Mouse (Mus musculus) urinary bladder, postnatal 14 days (tissue): ENCODE results near the gene Mpig6b.

Source experiments
- DNase-seq: peaks from one replicate; pipeline ENCODE4 v3.0.0; 2021; ENCODE audit warnings: low spot score

Gene Mpig6b

DNA sequence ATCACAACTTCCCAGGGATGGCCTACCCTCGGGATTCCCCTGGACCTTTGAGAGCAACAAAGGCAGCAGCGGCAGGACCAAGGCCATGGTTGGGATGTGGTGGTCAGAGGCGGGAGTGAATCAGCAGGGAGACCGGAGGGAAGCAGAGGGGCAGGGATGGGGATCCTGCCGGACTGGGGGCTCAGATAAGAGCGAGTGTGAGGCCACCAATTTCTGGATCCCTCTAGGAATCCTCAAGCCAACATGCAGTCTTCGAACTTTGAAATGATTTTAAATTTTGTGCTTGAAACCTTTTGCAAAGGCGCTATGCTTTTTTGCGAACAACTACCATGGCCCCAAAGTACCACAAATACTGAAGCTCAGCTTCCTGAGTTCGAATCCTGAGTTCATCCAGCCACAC lies at the start of gene Mpig6b:
TSS of gene Mpig6b (minus strand) at position 101 of the 400 bp plus-strand sequence.
- DNase-seq = no peak

DNA sequence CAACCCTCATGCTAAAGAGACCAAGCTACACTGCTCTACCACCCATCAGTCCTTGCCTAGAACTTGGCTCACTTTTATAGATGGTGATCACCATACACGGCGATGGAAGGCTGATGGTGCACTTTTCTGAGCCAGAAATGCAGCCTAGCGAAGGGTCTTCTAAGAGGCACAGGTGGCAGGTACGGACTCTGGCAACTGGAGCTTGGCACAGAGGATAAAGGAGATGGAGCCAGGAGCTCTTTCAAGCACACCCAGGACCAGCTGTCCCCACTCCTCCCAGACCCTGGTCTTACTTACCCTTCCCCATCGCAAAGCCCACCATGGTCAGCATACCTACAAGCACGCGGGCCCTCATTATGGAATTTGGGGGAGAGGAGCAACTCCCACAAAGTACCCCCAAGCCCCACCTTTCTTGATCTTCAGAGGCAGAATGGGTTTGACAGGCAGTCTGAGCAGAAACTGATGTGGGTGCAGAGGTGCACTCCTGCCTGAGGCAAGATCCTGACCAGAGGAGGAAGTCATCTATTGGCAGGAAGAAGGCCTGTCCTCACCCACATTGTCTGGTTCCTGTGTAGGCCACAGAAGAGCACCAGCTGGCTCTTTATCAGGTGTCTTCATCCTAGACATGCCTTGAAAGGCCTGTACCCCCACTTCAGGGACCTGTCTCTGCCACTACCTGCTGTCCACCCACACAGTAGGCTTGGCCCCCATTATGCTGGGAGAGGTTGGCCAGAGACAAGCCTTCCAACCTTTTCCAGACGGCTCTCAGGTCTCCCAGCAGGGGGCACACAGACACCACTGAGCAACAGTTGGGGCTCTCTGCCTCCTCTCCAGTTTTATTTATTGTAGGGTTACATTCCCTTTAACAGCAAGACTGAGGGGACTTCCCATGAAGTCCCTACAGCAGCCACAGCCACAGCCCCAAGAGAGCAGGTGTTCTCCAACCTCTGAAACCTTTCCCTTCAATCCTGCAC lies 49.3 kb upstream of the Mpig6b start, which contains the start of gene Ly6g5b:
TSS of gene Ly6g5b (minus strand) at position 383 of the 974 bp plus-strand sequence.
- DNase-seq = no peak

DNA sequence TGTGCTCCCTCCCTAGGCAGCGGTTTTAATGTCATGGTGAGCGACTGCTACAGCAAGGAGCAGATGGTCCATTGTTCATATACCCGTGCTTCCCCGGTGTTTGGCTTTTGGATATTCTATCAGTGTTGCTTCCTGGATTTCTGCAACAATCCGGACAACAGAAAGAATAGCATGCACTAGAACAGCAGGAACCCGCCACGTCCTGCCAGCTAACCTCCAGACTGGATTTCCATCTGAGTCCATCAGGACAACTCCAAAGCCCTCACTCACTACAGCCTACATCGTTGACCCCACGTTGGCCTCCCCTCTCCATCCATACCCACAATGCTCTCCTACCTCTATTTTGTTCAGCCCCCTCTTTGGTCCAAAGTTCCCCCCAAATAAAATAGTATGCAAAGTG lies 45.8 kb upstream of the Mpig6b start:
- DNase-seq = no peak

DNA sequence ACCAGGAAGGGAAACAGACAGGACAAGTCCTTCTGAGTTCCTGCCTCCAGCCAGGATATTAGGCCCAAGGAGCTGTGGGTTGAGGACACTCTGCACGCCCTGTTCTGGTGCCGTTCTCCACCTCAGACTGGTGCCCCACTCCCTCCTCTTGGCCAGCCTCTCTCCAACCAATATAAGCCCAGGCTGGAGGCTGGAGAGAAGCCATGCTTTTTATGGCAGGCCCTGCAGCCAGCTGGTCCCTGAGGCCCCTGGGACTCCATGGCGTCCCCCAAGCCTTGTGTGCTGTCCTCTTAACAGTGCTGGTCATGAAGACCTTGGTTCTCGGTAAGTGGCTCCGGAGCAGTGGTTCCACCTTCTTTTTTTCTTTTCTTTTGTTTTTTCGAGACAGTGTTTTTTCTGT lies 42.1 kb upstream of the Mpig6b start, which contains the start of gene Ly6g5c:
TSS of gene Ly6g5c (plus strand) at position 183 of the 400 bp plus-strand sequence.
- DNase-seq = no peak

DNA sequence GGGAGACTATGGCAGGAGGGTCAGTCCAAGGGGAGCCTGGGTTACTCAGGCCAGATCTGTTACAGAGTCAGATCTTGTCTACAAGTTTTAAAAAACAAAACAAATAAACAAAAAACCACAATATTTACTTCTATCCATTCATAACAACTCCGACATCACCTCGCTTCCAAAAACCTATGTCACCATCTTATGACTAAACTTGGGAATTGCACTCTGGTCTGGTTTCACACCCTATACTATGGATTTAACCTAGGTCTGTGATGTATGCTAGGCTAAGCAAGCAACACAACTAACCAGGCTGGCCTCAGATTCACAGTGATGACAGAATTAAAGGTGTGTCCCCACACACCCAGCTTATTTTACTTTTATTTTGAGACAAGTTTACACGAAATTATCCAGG lies 40.5 kb upstream of the Mpig6b start:
- no peak for DNase-seq

DNA sequence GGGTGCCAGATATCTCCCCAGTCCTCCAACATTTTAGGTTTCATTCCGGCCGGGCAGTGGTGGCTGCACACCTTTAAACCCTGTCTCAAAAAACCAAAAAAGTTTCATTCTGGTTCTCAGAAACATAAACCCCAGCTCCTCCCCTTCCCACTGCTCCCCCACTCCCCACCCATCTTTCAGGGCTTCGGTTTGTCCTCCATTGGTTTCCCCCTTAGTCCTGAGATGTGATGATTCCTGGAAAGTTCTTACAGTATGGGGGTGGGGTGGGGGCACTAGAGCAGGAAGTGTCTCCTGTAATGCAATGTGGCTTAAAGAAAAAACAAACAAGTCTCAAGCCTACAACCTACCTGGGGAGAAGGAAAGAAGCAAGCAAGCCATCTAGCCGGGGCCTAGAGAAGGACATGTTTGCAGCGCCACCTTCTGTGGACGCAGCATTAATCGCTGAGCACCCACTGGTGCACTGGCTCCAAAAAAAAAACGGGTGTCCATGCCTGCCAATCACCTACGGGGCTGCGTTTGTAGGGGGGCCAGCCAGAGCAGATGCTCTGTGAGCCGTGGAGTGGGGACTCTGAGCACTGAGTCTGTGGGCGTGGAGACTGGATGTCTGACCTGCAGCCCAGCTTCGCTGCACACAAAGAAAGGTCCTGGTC lies 39.9 kb upstream of the Mpig6b start:
- peak; percentile 53 for DNase-seq

DNA sequence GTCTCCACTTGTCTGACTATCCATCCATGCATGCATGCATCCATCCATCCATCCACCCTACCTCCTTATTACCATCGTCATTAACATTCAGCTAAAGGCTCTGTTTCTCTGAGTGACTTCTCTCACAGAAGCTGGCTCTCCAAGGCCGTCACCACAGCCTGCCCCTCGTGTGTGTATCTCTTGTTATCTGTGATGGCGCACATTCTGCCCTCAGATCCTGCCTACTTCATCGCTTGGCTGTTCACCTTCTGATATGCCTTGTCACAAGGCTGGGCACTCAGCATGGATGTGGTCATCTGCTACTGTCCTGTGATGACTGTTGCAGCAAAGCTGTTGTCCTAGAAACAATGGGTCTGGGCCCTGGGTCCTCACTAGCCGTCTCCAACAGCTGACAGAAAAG lies 38.8 kb upstream of the Mpig6b start:
- no peak for DNase-seq

DNA sequence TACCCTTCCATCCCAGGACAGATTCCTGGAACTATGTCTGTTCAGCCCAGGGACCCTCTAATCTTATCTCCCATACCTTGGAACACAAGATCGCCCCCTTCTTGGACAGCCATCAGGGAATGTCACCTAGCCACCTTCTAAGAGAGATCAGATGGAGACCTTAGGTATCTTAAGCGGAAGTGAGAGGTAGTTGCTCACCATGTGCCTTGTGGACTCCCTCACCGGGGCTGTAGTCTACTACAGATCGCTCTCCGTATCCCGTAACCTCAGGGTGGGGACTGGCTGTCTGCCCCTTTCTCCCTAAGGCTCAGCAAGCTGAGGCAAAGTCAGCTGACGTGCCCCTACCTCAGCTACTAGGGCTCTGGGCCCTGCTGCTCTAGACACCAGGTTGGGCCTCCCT lies 38.1 kb upstream of the Mpig6b start:
- no peak for DNase-seq

DNA sequence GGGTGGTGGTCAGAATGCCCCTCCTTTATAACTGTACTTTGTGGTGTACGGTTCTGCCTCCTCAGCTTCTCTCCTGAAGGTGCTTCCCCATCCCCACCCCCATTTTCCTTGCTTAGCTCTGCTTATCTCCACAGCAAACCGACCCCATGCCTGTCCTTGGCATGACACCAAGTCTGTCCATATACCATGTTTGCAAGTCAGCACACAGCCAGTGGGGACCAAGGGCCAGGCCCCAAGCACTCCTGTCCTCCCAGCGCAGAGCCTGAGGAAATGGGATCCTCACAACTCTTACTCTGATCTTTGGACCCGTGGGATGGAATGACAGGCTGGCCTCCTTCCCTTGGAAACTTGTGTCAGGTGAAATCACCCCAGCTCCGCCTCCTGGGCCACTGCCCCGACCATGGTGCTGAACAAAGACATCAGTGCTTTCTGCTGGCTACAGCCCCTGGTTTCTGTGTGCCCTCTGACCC lies 37.3 kb upstream of the Mpig6b start:
- DNase-seq = no peak

DNA sequence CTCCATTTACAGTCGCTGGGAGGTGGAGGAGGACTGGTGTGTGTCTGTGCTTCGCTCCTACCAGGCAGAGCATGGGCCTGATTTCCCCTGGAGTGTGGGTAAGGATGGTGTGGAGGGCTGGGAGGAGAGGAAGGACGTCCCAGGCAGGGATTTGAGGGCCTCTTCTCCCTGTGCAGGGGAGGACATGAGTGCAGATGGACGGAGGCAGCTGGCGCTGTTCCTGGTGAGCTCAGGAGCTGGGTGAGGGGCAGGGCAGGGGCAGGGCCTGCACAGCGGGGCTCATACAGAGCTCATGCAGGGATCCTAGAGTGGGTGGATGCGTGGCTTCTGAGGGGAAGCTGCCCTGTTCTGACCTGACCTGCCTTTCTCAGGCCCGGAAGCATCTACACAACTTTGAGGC lies 36.3 kb upstream of the Mpig6b start:
- no peak for DNase-seq

DNA sequence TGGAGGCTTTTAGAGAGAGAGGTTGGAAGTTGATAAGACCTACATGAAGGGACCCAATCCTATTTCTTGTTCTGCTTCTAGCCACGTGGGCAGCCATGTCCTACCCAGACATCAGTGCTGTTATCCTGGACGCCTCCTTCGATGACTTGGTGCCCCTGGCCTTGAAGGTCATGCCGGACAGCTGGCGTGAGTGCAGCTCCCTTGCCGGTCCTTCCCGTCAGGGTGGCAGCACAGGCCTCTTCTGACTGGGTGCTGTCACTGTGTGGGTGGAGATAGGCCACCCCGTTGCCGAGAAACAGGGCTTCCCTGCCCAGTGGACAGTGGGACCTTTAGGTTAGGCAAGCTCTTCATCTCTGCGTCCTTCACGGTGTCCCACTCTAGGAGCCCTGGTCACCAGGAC lies 35.2 kb upstream of the Mpig6b start:
- DNase-seq = no peak

DNA sequence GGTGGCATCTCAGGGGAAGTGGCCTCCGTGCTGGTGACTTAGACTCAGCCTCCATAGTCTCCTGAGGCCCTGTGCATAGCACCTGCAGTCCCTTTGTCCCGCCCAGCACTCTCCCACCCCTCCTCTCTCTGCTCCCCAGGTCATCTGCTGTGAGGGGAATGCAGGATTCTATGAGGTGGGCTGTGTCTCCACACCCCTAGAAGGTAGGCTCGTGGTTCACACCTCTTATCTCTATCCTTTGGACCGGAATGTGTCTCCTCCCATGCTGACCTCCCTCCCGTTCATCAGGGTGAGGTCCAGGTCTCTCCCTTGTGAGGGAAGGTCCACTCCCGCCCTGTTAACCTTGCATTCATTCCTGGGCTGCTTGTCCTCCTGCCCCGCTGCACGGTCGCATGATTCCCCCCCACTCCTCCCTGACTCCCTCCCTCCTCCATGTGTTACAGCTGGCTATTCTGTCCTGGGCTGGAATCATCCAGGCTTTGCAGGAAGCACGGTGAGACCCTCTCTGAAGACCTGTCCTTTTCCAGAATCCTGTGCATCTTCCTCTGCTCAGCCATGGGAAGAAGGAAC lies 34.3 kb upstream of the Mpig6b start:
- DNase-seq = no peak

DNA sequence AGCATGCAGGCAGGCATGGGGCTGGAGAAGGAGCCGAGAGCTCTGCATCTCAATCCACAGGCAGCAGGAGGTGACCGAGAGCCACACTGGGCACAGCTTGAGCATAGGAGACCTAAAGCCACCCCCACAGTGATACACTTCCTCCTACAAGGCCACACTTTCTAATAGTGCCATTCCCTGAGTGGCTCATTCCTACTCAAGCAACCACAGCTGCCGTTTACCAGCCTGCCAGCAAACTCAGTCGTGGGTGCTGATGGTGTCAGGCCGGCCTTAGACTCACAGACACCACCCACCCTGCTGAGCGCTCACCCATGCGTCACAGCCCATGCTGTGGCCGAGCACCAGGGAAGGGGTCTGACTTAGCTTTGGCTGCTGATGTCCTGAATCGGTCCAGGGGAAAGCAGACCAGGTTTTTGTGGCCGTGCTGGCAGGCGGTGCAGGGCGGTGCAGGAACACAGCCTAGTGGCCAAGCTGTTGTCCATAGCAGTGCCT lies 31.2 kb upstream of the Mpig6b start:
- no peak for DNase-seq

DNA sequence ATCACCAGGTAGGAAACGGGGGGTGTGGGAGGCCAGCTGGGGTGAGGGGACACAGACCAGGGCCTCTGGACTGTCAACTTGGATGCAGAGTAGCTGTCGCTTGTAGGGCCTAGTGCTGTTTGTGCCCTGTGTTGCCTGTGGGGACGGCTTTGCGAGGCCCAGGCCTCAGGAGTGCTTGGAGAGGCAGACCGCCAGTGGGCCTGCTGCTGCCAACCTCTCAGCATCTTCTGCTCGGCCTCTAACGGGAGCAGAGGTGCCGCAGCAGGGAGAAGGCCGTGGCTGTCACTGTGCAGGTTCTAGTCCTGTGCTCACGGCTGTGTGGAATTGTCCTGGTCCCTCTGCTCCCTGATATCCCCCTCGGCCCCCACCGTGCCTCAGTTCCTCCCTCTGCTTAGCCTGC lies 30.6 kb upstream of the Mpig6b start:
- DNase-seq = no peak

DNA sequence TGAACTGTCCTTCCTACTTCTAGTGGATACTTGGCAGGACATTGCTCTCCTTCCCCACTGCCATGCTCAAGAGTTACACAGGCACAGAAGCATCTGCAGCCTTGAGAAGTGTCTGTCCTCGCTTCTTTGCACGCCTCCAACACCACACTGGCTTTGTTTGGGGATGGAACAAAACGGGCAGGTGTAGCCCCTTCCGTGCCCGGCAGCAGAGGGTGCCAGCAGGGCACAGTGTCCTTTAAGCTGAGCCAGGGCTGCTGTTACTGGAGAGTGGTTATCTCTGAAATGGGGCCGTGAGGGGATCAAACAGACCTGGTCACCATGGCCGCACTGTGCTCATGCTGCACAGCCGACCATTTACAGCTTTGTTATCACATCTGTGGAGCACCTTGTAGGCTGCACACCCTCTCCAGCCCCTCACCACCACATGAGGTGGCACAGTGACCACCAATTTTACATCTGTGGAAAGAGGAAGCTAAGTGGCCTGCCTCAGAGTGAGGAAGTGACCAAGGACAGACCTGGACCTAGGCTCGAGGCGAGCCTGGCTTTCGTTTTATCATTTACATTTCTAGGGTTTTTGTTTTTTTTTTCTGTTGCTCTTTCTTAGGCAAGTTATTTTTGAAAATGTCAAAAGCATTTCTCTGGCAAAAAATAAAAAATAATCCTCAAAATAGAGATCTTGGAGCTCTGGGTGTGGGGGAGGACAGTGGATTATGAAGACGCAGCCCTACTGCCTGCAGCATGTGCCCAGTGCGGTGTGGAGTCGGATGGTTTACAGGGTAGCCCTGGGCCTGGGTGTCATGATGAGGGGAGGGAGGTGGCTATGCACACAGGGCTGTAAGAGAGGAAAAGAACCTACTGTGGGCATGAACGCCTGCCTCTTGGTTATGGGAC lies 28.7 kb upstream of the Mpig6b start:
- no peak for DNase-seq

DNA sequence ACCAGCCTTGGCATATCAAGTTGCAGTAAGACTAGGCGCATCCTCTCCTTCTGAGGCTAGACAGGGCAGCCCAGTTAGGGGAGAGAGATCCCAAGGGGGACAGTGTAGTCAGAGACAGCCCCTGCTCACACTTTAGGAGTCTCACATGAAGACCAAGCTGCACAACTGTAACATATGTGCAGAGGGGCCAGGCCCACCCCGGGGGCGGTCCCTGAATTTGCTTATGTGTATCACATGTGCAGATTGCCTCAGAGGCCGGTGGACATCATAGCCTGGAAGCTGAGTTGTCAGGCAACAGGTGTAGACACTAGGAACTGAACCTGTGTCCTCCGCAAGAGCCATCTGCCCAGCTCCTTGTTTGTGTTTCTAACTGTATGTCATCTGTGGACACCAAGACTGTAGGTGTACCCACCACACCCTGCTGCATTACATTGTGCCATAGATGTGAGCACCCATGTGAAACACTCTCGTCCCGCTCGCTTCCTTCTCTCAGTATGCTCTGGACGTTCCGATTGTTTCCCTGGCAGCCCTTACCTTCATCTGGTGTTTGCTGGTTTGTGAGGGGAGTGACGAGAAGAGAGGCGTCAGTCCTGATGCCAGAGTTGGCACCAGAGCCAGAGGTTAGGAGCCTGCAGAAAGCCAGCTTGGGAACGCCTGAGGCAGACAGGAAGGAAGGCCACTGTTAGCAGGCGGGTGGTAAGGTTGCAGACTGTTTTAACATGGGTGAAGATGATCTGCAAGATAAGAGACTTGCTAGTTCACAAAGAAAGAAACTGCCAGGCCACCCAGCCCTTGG lies 26.6 kb upstream of the Mpig6b start:
- DNase-seq = no peak

DNA sequence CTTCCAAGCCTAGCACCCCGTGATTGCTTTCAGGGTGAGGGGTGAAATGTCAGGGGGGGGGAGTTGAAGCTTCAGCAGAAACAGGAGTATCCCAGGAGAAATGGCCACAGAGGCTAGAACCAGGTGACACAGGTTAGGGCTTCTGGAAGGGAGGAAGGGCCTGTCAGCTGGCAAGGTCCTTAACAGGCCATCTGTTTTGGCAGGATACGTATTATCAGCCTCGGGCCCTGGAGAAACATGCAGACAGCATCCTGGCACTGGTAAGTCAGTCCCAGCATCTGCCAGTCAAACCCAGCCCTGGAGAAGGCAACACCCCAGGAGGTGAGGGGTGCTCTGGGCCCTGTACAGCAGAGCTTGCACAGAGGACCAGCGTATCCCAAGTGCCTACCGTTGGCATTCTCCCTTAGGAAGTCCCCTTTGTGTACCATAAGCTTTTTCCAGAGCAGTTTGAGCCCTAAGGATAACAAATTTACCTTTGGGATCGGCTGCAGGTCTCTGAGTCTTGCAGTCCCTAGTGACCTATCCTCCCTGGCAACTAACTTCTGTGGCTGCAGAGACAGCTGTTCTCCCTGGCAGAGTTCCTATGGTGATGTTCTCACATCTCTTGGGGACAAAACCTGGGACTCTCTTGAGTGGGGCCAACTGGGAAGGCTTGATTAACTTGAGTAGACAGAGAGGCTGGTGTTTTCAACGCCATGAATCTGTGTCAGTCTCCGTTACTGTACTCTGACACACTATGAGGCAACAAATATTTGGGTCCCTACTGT lies 24.4 kb upstream of the Mpig6b start:
- DNase-seq = no peak

DNA sequence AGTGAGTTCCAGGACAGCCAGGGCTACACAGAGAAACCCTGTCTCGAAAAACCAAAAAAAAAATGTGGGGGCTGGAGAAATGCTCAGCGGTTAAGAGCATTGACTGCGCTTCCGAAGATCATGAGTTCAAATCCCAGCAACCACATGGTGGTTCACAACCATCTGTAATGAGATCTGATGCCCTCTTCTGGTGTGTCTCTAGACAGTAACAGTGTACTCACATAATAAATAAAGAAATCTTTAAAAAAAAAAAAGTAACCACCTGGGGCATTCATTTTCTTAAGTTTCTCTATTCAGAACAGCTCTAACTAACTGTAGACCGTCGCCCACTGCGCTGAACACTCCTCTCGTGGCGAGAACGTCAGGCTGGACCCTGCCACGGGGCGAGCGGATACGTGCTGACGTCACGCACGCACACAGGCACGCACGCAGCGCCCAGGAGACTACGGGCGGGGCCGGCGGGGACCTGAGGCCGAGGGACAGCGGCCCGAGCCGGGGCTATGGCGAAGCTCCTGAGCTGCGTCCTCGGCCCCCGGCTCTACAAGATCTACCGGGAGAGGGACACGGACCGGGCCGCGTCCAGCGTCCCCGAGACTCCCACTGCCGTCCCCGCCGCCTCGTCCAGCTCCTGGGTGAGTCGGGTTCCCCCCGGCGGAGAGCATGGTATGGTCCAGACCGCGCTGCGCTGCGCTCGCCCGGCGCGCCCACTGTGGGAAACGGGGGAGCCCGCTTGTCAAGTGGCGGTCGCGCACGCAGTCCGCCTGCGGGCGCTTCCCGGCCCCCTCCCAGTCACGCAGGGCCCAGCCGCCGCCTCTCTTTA lies 23.1 kb upstream of the Mpig6b start, which contains the start of gene Abhd16a:
TSS of gene Abhd16a (plus strand) at position 439 of the 820 bp plus-strand sequence.
- peak; percentile 92 for DNase-seq

DNA sequence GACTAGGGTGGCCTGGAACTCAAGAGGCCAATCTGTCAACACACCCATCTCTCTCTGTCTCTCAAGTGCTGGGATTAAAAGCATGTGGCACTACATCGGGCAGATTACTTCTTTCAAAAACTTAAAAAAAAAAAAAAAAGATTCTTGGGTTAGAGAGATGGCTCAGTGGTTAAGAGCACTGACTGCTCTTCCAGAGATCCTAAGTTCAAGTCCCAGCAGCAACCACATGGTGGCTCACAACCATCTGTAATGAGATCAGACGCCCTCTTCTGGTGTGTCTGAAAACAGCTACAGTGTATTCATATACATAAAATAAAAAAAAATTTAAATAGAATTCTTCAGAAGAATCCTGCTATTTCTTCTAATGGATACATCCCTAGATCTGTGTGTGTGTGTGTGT lies 22.2 kb upstream of the Mpig6b start:
- DNase-seq = no peak
